ENCODE assay signal across 23 mouse cellular contexts in the genomic region with DNA sequence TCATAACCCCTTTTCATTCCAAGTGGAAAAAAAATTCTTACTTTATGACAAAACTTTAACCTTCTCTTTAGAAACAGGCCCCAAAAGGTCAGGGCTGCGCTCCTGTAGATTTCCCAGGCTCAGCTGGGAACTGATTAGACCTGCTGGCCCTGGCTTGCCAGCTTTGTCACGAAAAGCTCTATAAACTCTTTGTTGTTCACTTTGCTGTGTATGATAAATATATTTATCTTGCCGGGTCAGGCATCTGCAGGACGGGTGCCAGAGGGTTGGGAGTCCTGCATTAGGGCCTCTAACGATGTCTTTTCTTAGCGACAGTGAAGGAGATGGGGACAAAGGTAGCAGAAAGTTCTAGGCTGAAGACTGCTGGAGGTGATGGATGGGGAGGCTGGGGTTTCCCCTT.
DNase-seq lines count a peak whose midpoint lies in the region; ATAC-seq lines count a peak whose summit lies in the region.
"Had no signal": no experiment of that assay in that cellular context is flagged by ENCODE, and none has a peak within 500 bp of the region (broad histone marks: within the 10 kb centered on the region; RNA-seq: fewer than 3 reads in every experiment).

No protein-coding gene starts in this region.

- H3K4me1 ChIP-seq in kidney, embryonic 16.5 days (ENCODE audit: insufficient read depth, low read length) = peaks cover 33% of the 10 kb centered on the region
- H3K4me1 ChIP-seq in liver, embryonic 15.5 days (replicated peaks) = peaks cover 40% of the 10 kb centered on the region

- 51% methylated on average over 6 of the region's 6 CpGs for WGBS in kidney, embryonic 16.5 days
- 16% methylated on average over 6 of the region's 6 CpGs for WGBS in liver, embryonic 15.5 days (ENCODE audit: insufficient replicate concordance)

- 0 out of 2 replicates have a peak, but pooled peaks cover 2% of the 10 kb centered on the region for H3K27me3 ChIP-seq in kidney, embryonic 16.5 days (ENCODE audit: insufficient read depth, low read length)
- H3K27me3 ChIP-seq in liver, embryonic 15.5 days = peaks cover 3% of the 10 kb centered on the region; the same call in 1 of the 2 replicates

- H3K9ac ChIP-seq in kidney, embryonic 16.5 days (replicated peaks; ENCODE audit: low read length) = no peak overlapping the region
- no peak overlapping the region for H3K9ac ChIP-seq in liver, embryonic 15.5 days

- H3K9me3 ChIP-seq in kidney, embryonic 16.5 days (ENCODE audit: low read length) = no peaks in the 10 kb centered on the region
- no peaks in the 10 kb centered on the region for H3K9me3 ChIP-seq in liver, embryonic 15.5 days (replicated peaks)
- H3K9me3 ChIP-seq: embryonic facial prominence, embryonic 10.5 days had no signal

- H3K36me3 ChIP-seq in kidney, embryonic 16.5 days (ENCODE audit: insufficient read depth, low read length) = no peaks in the 10 kb centered on the region
- no peaks in the 10 kb centered on the region for H3K36me3 ChIP-seq in liver, embryonic 15.5 days (replicated peaks)
- H3K36me3 ChIP-seq: embryonic facial prominence, embryonic 10.5 days had no signal

- H3K4me3 ChIP-seq in kidney, embryonic 16.5 days (ENCODE audit: low read length) = no peak overlapping the region
- H3K4me3 ChIP-seq in liver, embryonic 15.5 days (replicated peaks) = no peak overlapping the region
- H3K4me3 ChIP-seq: embryonic facial prominence, embryonic 10.5 days; heart, adult 2 months; layer of hippocampus, adult 2 months; left cerebral cortex, adult 2 months had no signal

- DNase-seq in kidney, adult 18-20 months = no peak
- no peak for DNase-seq in layer of hippocampus, postnatal 36 days
- no peak for DNase-seq in left cerebral cortex, adult 18-20 months (ENCODE audit: low spot score in 2 of 2)
- DNase-seq in urinary bladder, postnatal 25 days (ENCODE audit: low spot score) = no peak
- DNase-seq: B cell, adult 2 months; cerebellum, adult 8-10 months; gastrocnemius, postnatal 25 days; heart, adult 2 months; heart, postnatal 4 days; kidney, postnatal 14 days; lung, adult 2 months; right cerebral cortex, postnatal 25 days; thymus, postnatal 36 days had no signal

- H3K27ac ChIP-seq in kidney, embryonic 16.5 days (ENCODE audit: low read length) = peak overlapping the region; percentile 58; the same call in 1 of the 2 replicates
- peak overlapping the region; percentile 71 for H3K27ac ChIP-seq in liver, embryonic 15.5 days (replicated peaks)
- H3K27ac ChIP-seq: embryonic facial prominence, embryonic 10.5 days; heart, adult 2 months; layer of hippocampus, adult 2 months; left cerebral cortex, adult 2 months had no signal

- no peak overlapping the region for H3K4me2 ChIP-seq in kidney, embryonic 16.5 days (replicated peaks; ENCODE audit: low read depth, low read length)
- H3K4me2 ChIP-seq in liver, embryonic 15.5 days = peak overlapping the region; percentile 39

- ATAC-seq in kidney, embryonic 16.5 days (ENCODE audit: low FRiP score, low TSS enrichment) = no peak
- peak; percentile 20; the same call in 1 of the 2 replicates for ATAC-seq in erythroblast, adult 5-6 weeks (replicated peaks; ENCODE audit: low FRiP score, poor library complexity, severe bottlenecking)
- peak; percentile 83 for ATAC-seq in liver, embryonic 15.5 days (ENCODE audit: insufficient read depth)
- ATAC-seq: forebrain, embryonic 14.5 days; hindbrain, embryonic 16.5 days; intestine, embryonic 16.5 days; midbrain, embryonic 16.5 days had no signal
